Mouse (Mus musculus): ENCODE results near the gene Phpt1. TPM values are rescaled to one million over a fixed set of nuclear protein-coding genes. Genes with fewer than 3 reads are reported as not detected.

The Phpt1 gene
- polyA plus RNA-seq, 1 experiment, result 134 TPM

DNA sequence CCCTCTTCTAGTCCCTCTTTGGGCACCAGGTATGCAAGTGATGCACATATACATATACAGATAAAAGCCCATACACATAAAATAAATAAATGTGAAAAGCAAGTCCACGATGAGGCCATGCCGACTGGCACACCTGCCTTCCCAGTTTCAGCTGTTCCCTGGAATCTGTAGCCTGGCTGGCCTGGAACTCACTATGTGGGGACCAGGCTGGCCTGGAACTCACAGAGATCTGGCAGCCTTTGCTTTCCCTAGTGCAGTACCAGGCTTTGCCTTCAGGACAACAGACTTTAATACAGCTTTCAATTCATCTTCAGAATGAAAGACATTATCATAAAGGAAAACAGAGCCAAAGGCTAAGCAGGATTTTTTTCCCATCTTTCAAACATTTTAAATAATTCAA, 41.3 kb downstream of the Phpt1 start:
- DNase-seq (ENCODE audit: extremely low spot score in 1 of 2, low spot score in 1 of 2), result no peak

DNA sequence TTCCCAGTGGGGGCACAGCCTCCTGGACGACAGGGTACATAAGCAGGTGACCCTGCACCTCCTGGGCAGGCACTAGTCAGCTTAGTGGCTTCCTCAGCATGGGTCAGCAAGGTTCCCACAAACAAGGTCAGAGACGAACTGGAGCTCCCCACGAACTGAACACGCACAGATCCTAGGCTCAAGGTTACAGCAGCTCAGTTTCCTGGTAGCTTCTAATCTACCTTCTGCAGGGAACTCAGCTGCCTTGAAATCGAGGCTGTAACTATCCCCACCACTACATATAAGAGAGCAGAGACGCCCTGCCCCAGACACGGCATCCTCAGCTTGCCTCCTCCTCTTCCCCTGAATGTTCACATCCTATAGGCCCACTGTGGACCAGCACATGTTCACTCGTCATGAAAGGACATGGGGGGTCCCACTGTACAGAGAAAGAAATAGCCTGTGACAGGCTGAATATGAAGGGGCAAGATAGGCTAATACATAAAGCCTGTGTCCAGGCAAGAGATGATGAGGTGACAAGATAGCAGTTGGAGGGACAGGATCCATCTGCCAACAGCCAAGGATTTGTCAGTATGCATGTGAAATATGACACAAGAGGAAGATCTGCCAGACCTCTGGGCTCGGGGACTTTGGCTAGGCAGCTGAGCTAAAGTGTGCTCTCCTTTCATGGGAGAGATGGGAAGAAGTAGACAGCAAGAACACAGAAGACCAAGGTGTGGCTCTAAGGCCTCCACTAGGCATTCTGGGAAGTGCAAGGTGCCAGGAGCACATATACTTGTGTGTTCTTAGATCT, 48.3 kb downstream of the Phpt1 start:
- no peak for DNase-seq (ENCODE audit: extremely low spot score in 1 of 2, low spot score in 1 of 2)

Other genes with a start within 250 kb of the Phpt1 start
- 31.1 and 31.8 TPM in 2 replicates for gene Man1b1, start 242.9 kb downstream of the Phpt1 start, polyA plus RNA-seq (2012; rRNA removed)
- gene Dpp7, start 218.9 kb downstream of the Phpt1 start, polyA plus RNA-seq (2012; rRNA removed), result 62.5 and 63.9 TPM in 2 replicates
- 15.0 and 17.9 TPM in 2 replicates for gene Uap1l1, start 209.5 kb downstream of the Phpt1 start, polyA plus RNA-seq (2012; rRNA removed)
- gene Sapcd2, start 202.9 kb downstream of the Phpt1 start, polyA plus RNA-seq (2012; rRNA removed), result 3.9 and 5.3 TPM in 2 replicates
- gene Entpd2, start 179.3 kb downstream of the Phpt1 start, polyA plus RNA-seq (2012; rRNA removed), result 14.1 and 19.3 TPM in 2 replicates
- 383 and 426 TPM in 2 replicates for gene Npdc1, start 175.9 kb downstream of the Phpt1 start, polyA plus RNA-seq (2012; rRNA removed)
- gene Fut7, start 152.0 kb downstream of the Phpt1 start, polyA plus RNA-seq (2012; rRNA removed), result 0.40 and 0.67 TPM in 2 replicates
- gene Abca2, start 146.5 kb downstream of the Phpt1 start, polyA plus RNA-seq (2012; rRNA removed), result 107 TPM in 2 replicates
- gene Clic3, start 118.4 kb downstream of the Phpt1 start, polyA plus RNA-seq (2012; rRNA removed), result 0.42 and 1.4 TPM in 2 replicates
- 110 and 114 TPM in 2 replicates for gene Paxx, start 114.1 kb downstream of the Phpt1 start, polyA plus RNA-seq (2012; rRNA removed)
- 2,136 and 2,926 TPM in 2 replicates for gene Ptgds, start 105.2 kb downstream of the Phpt1 start, polyA plus RNA-seq (2012; rRNA removed)
- not detected in 2 replicates for gene Lcn12, start 81.3 kb downstream of the Phpt1 start, polyA plus RNA-seq (2012; rRNA removed)
- gene Fbxw5, start 74.5 kb downstream of the Phpt1 start, polyA plus RNA-seq (2012; rRNA removed), result 64.7 and 72.3 TPM in 2 replicates
- gene C8g, start 73.5 kb downstream of the Phpt1 start, polyA plus RNA-seq (2012; rRNA removed), result 2.5 and 2.8 TPM in 2 replicates
- 8.1 and 9.1 TPM in 2 replicates for gene Traf2, start 28.3 kb downstream of the Phpt1 start, polyA plus RNA-seq (2012; rRNA removed)
- 287 and 289 TPM in 2 replicates for gene Edf1, start 17.4 kb downstream of the Phpt1 start, polyA plus RNA-seq (2012; rRNA removed)
- 2.1 and 2.5 TPM in 2 replicates for gene Mamdc4, start 379 bp downstream of the Phpt1 start, polyA plus RNA-seq (2012; rRNA removed)
- 114 and 122 TPM in 2 replicates for gene Ajm1, start 6.5 kb upstream of the Phpt1 start, polyA plus RNA-seq (2012; rRNA removed)
- 130 and 148 TPM in 2 replicates for gene Rabl6, start 33.3 kb upstream of the Phpt1 start, polyA plus RNA-seq (2012; rRNA removed)
- gene Ccdc183, start 42.5 kb upstream of the Phpt1 start, polyA plus RNA-seq (2012; rRNA removed), result 0.06 TPM in 1 of 2 replicates, not detected in the other
- gene Tmem141, start 46.8 kb upstream of the Phpt1 start, polyA plus RNA-seq (2012; rRNA removed), result 66.7 and 72.2 TPM in 2 replicates
- 0.17 and 0.28 TPM in 2 replicates for gene Fcna, start 52.8 kb upstream of the Phpt1 start, polyA plus RNA-seq (2012; rRNA removed)
- not detected in 2 replicates for gene Lcn8, start 77.9 kb upstream of the Phpt1 start, polyA plus RNA-seq (2012; rRNA removed)
- not detected in 2 replicates for gene Lcn5, start 82.7 kb upstream of the Phpt1 start, polyA plus RNA-seq (2012; rRNA removed)
- not detected in 2 replicates for gene Lcn6, start 101.6 kb upstream of the Phpt1 start, polyA plus RNA-seq (2012; rRNA removed)
- gene Lcn10, start 107.5 kb upstream of the Phpt1 start, polyA plus RNA-seq (2012; rRNA removed), result not detected in 2 replicates
- gene Obp2a, start 124.8 kb upstream of the Phpt1 start, polyA plus RNA-seq (2012; rRNA removed), result not detected in 2 replicates
- 107 and 127 TPM in 2 replicates for gene Bmyc, start 131.5 kb upstream of the Phpt1 start, polyA plus RNA-seq (2012; rRNA removed)
- not detected in 2 replicates for gene Obp2b, start 161.8 kb upstream of the Phpt1 start, polyA plus RNA-seq (2012; rRNA removed)
- gene Lcn3, start 190.3 kb upstream of the Phpt1 start, polyA plus RNA-seq (2012; rRNA removed), result not detected in 2 replicates
- not detected in 2 replicates for gene Lcn11, start 201.8 kb upstream of the Phpt1 start, polyA plus RNA-seq (2012; rRNA removed)
- gene Gm13539, start 207.0 kb upstream of the Phpt1 start, polyA plus RNA-seq (2012; rRNA removed), result not detected in 2 replicates
- gene Glt6d1, start 240.6 kb upstream of the Phpt1 start, polyA plus RNA-seq (2012; rRNA removed), result not detected in 2 replicates
- gene Lcn9, start 247.9 kb upstream of the Phpt1 start, polyA plus RNA-seq (2012; rRNA removed), result not detected in 2 replicates

Data from frontal cortex, adult 2 months (tissue).